In genomic region chr11:67588196-67588827, GRCm38 (mm10) we compare ENCODE assay signal across 10 mouse cellular contexts.
DNase-seq lines count a peak whose midpoint lies in the region; ATAC-seq lines count a peak whose summit lies in the region.
"Had no signal": no experiment of that assay in that cellular context is flagged by ENCODE, and none has a peak within 500 bp of the region (broad histone marks: within the 10 kb centered on the region; RNA-seq: fewer than 3 reads in every experiment).

No protein-coding gene starts in this region.

- no peak overlapping the region for H3K9ac ChIP-seq in liver, embryonic 13.5 days
- no peak overlapping the region for H3K9ac ChIP-seq in liver, embryonic 11.5 days (ENCODE audit: low read depth, low read length)
- H3K9ac ChIP-seq: lung, embryonic 15.5 days had no signal

- no peaks in the 10 kb centered on the region for H3K27me3 ChIP-seq in liver, embryonic 13.5 days
- H3K27me3 ChIP-seq in liver, embryonic 11.5 days (replicated peaks; ENCODE audit: control insufficient read depth, insufficient read depth, low read length) = no peaks in the 10 kb centered on the region
- H3K27me3 ChIP-seq: lung, embryonic 15.5 days had no signal

- peak overlapping the region; percentile 15; the same call in 1 of the 2 replicates for H3K4me2 ChIP-seq in liver, embryonic 13.5 days
- no peak overlapping the region for H3K4me2 ChIP-seq in liver, embryonic 11.5 days
- H3K4me2 ChIP-seq: lung, embryonic 15.5 days had no signal

- no peaks in the 10 kb centered on the region for H3K9me3 ChIP-seq in liver, embryonic 13.5 days (replicated peaks)
- no peaks in the 10 kb centered on the region for H3K9me3 ChIP-seq in liver, embryonic 11.5 days (ENCODE audit: control insufficient read depth, low read length)
- H3K9me3 ChIP-seq: lung, embryonic 15.5 days had no signal

- 0 out of 2 replicates have a peak, but pooled peaks cover 2% of the 10 kb centered on the region for H3K4me1 ChIP-seq in liver, embryonic 13.5 days (replicated peaks)
- no peaks in the 10 kb centered on the region for H3K4me1 ChIP-seq in liver, embryonic 11.5 days (replicated peaks; ENCODE audit: control insufficient read depth, insufficient read depth, low read length)

- no peaks in the 10 kb centered on the region for H3K36me3 ChIP-seq in liver, embryonic 13.5 days
- H3K36me3 ChIP-seq in liver, embryonic 11.5 days (ENCODE audit: control insufficient read depth, insufficient read depth, low read length) = no peaks in the 10 kb centered on the region
- H3K36me3 ChIP-seq: lung, embryonic 15.5 days had no signal

- DNase-seq in heart, adult 11 months = peak; percentile 95
- no peak for DNase-seq in heart, adult 18-20 months
- no peak for DNase-seq in liver, embryonic 13.5 days
- DNase-seq in liver, embryonic 11.5 days (ENCODE audit: low spot score) = no peak
- peak; percentile 49 for DNase-seq in brain, adult 2 months (ENCODE audit: low read depth, low spot score)
- no peak for DNase-seq in urinary bladder, postnatal 25 days (ENCODE audit: low spot score)
- DNase-seq in Muller cell, postnatal 12 days (ENCODE audit: inconsistent ontology term) = no peak
- DNase-seq: cerebellum, adult 8-10 months had no signal

- no peak overlapping the region for H3K27ac ChIP-seq in liver, embryonic 13.5 days
- no peak overlapping the region for H3K27ac ChIP-seq in liver, embryonic 11.5 days (ENCODE audit: low read depth, low read length)
- H3K27ac ChIP-seq: lung, embryonic 15.5 days had no signal

- WGBS in liver, embryonic 13.5 days (ENCODE audit: insufficient replicate concordance) = 44% methylated on average over 8 of the region's 8 CpGs
- 65% methylated on average over 8 of the region's 8 CpGs for WGBS in liver, embryonic 11.5 days

- ATAC-seq in liver, embryonic 13.5 days (ENCODE audit: low read depth) = no peak
- ATAC-seq in liver, embryonic 11.5 days (replicated peaks; ENCODE audit: low FRiP score) = no peak
- peak; percentile 71 for ATAC-seq in megakaryocyte progenitor cell, adult 5-6 weeks (replicated peaks; ENCODE audit: poor library complexity)

- H3K4me3 ChIP-seq in liver, embryonic 13.5 days (replicated peaks) = no peak overlapping the region
- H3K4me3 ChIP-seq in liver, embryonic 11.5 days (ENCODE audit: low read depth, low read length) = no peak overlapping the region
- H3K4me3 ChIP-seq: lung, embryonic 15.5 days had no signal

Comparison
In these comparisons a context has a peak if more than half of its experiments do, and no peak if none do; other contexts are left out.
1. DNase-seq: peak in heart, adult 11 months (single experiment) and brain, adult 2 months (single experiment); none in heart, adult 18-20 months (0 of 2), liver, embryonic 13.5 days (single experiment), liver, embryonic 11.5 days (single experiment), urinary bladder, postnatal 25 days (single experiment) and Muller cell, postnatal 12 days (single experiment).